Mouse (Mus musculus) liver, embryonic 14.5 days (tissue): ENCODE measurements around the gene Klk1b24. TPM values are rescaled to one million over a fixed set of nuclear protein-coding genes. Genes with fewer than 3 reads are reported as not detected.
"Not testable (repeated sequence)": the region's sequence is repeated elsewhere in the genome, so short reads cannot be mapped to it uniquely, and the experiment has no call there.

Experiments
- ATAC-seq: fragments of 200-750 bp; cut with Nextera tagmentation; 2 replicates; pipeline ENCODE4 v1.8.0; 2017; ENCODE audit warnings: moderate number of reproducible peaks, mild to moderate bottlenecking, moderate library complexity; ENCODE audit not compliant: insufficient read depth
- DNase-seq, 3 experiments: peaks; one replicate each; pipeline ENCODE4 v3.0.0-alpha.2; 2012 to 2013; ENCODE audit warnings: low read depth in 3 of 3, low spot score in 3 of 3
- H3K27ac ChIP-seq: fragments of 300-500 bp; sonication (generic); 2 replicates; pipeline ENCODE4 v1.5.1; 2014; ENCODE audit warnings: moderate library complexity, mild to moderate bottlenecking, control low read depth, inconsistent platforms
- H3K27me3 ChIP-seq: fragments of 300-500 bp; sonication (generic); 2 replicates; pipeline ENCODE4 v1.6.1; 2014; ENCODE audit warnings: mild to moderate bottlenecking, low read length, moderate library complexity; ENCODE audit not compliant: control insufficient read depth, insufficient read depth
- H3K36me3 ChIP-seq: fragments of 300-500 bp; sonication (generic); replicated peaks from 2 replicates; pipeline ENCODE4 v1.6.1; 2014; ENCODE audit warnings: low read depth; ENCODE audit not compliant: control insufficient read depth, insufficient read depth
- H3K4me1 ChIP-seq, 2 experiments: fragments of 200-500 bp in 1 of 2; fragments of 300-500 bp in 1 of 2; sonication (generic) in 1 of 2; replicated peaks; 2 replicates each; pipeline ENCODE4 v1.6.1; 2012 to 2014; ENCODE audit warnings: antibody characterized with exemption in 1 of 2, inconsistent platforms in 1 of 2, low read length in 1 of 2; ENCODE audit not compliant: control insufficient read depth in 2 of 2, insufficient read depth in 2 of 2
- H3K4me2 ChIP-seq: fragments of 300-500 bp; sonication (generic); 2 replicates; pipeline ENCODE4 v1.6.1; 2014; ENCODE audit warnings: low read depth, mild to moderate bottlenecking, control low read depth, moderate library complexity
- H3K4me3 ChIP-seq, 2 experiments: fragments of 200-500 bp in 1 of 2; fragments of 300-500 bp in 1 of 2; sonication (generic) in 1 of 2; 2 replicates each; pipeline ENCODE4 v1.5.1; 2012 to 2014; ENCODE audit warnings: low read depth in 2 of 2, low read length in 2 of 2, mild to moderate bottlenecking in 2 of 2, control low read depth in 1 of 2, inconsistent platforms in 1 of 2, moderate library complexity in 1 of 2; ENCODE audit not compliant: insufficient read depth in 1 of 2
- H3K9ac ChIP-seq: fragments of 300-500 bp; sonication (generic); replicated peaks from 2 replicates; pipeline ENCODE4 v1.6.1; 2014; ENCODE audit warnings: mild to moderate bottlenecking, control low read depth, moderate library complexity
- H3K9me3 ChIP-seq: fragments of 300-500 bp; sonication (generic); 2 replicates; pipeline ENCODE4 v1.6.1; 2016; ENCODE audit warnings: low read length, mixed read lengths; ENCODE audit not compliant: control insufficient read depth
- CTCF ChIP-seq: IDR thresholded peaks from 2 replicates; pipeline ENCODE4 v1.5.1; 2016; ENCODE audit warnings: antibody characterized with exemption, low read depth, control low read depth
- EP300 ChIP-seq: IDR thresholded peaks from 2 replicates; pipeline ENCODE4 v1.6.1; 2016; ENCODE audit warnings: antibody characterized with exemption, low read depth
- WGBS: fragments of 180-500 bp; shearing (Covaris S2); extraction: QIAGEN DNeasy Blood & Tissue Kit; methylation state at CpG from one replicate; pipeline ENCODE4 v1.1.7; 2014; ENCODE audit not compliant: insufficient replicate concordance; 5-methylcytosine and 5-hydroxymethylcytosine counted together
- polyA plus RNA-seq, 2 experiments: library from polyadenylated mRNA; depleted of rRNA in 1 of 2; stranded (reverse) in 1 of 2; unstranded in 1 of 2; fragments of >200 nt; fragmentation: Nextera tagmentation in 1 of 2; extraction: Ambion mirVana in 1 of 2; gene quantifications; 2 replicates each; pipeline versions ENCODE4 v1.2.1 to v1.2.3; 2012 to 2014

The Klk1b24 gene
- polyA plus RNA-seq, 2 experiments, result not detected

- Histone ChIP-seq H3K4me3 (no peak overlapping the region), H3K27me3 (no peaks in the 10 kb centered on the region), H3K9me3 (no peaks in the 10 kb centered on the region), H3K27ac (no peak overlapping the region), H3K4me1 (no peaks in the 10 kb centered on the region), H3K9ac (no peak overlapping the region), H3K4me2 (no peak overlapping the region), H3K36me3 (no peaks in the 10 kb centered on the region)
- 48% methylated on average over 3 of the region's 3 CpGs for WGBS
- no peak for ATAC-seq
- TF ChIP-seq EP300, result no peak
- TF ChIP-seq CTCF, result no peak
- no peak for DNase-seq
Observed at GRCm38 (mm10) chr7:44208307-44208706, 20.3 kb downstream of the Klk1b24 start.

- ATAC-seq, result no peak
- no peak within 1 kb of the TSS for H3K9ac ChIP-seq
- H3K4me3 ChIP-seq, result no peak within 1 kb of the TSS
- H3K27me3 ChIP-seq, result no peaks in the 10 kb centered on the region
- no peak within 1 kb of the TSS for H3K27ac ChIP-seq
- no peaks in the 10 kb centered on the region for H3K9me3 ChIP-seq
- TF ChIP-seq EP300 (no peak), CTCF (no peak)
- no peak within 1 kb of the TSS for H3K4me2 ChIP-seq
- WGBS, result 41% methylated on average over 1 of the region's 1 CpGs
- H3K4me1 ChIP-seq, result 0 out of 4 replicates have a peak, but pooled peaks cover 0 to under 1% of the 10 kb centered on the region in 2 experiments
- DNase-seq, result no peak
- no peaks in the 10 kb centered on the region for H3K36me3 ChIP-seq
Observed at GRCm38 (mm10) chr7:44215645-44216044, 27.6 kb downstream of the Klk1b24 start, which contains the start of gene Klk1b5. Gene Klk1b5 (plus strand): TSS chr7:44215945.

- not testable (repeated sequence) for H3K9me3 ChIP-seq, H3K27ac ChIP-seq, H3K27me3 ChIP-seq, H3K36me3 ChIP-seq, H3K4me2 ChIP-seq, H3K4me3 ChIP-seq, DNase-seq, ATAC-seq, H3K9ac ChIP-seq, H3K4me1 ChIP-seq
- WGBS, result 55% methylated on average over 7 of the region's 10 CpGs
Observed at GRCm38 (mm10) chr7:44221601-44222000, 33.6 kb downstream of the Klk1b24 start.

- not testable (repeated sequence) for H3K4me1 ChIP-seq, H3K27ac ChIP-seq, ATAC-seq, H3K4me2 ChIP-seq, H3K9me3 ChIP-seq, H3K9ac ChIP-seq, H3K4me3 ChIP-seq, DNase-seq, H3K27me3 ChIP-seq, H3K36me3 ChIP-seq
- 53% methylated on average over 6 of the region's 6 CpGs for WGBS
Observed at GRCm38 (mm10) chr7:44222335-44222734, 34.3 kb downstream of the Klk1b24 start.

- Histone ChIP-seq H3K27me3 (no peaks in the 10 kb centered on the region), H3K4me3 (no peak within 1 kb of the TSS), H3K9ac (no peak within 1 kb of the TSS), H3K4me1 (0 out of 4 replicates have a peak, but pooled peaks cover 0 to 2% of the 10 kb centered on the region in 2 experiments), H3K9me3 (no peaks in the 10 kb centered on the region), H3K27ac (no peak within 1 kb of the TSS), H3K4me2 (no peak within 1 kb of the TSS), H3K36me3 (no peaks in the 10 kb centered on the region)
- WGBS, result 42% methylated on average over 1 of the region's 1 CpGs
- TF ChIP-seq EP300 (no peak), CTCF (no peak)
- DNase-seq, result no peak
- no peak for ATAC-seq
Observed at GRCm38 (mm10) chr7:44225076-44225475, 37.0 kb downstream of the Klk1b24 start, which contains the start of gene Klk1. Gene Klk1 (plus strand): TSS chr7:44225360.
